Mouse (Mus musculus) thymus, adult 2 months (tissue): ENCODE measurements around the gene Myo18a. TPM values are rescaled to one million over a fixed set of nuclear protein-coding genes. Genes with fewer than 3 reads are reported as not detected.

Experiments
- DNase-seq: peaks from one replicate; pipeline ENCODE4 v3.0.0; 2021
- H3K27ac ChIP-seq: fragments of 200-500 bp; 2 replicates; pipeline ENCODE4 v1.5.1; 2012; ENCODE audit warnings: low read length, control low read depth; ENCODE audit not compliant: control insufficient read depth, insufficient read depth
- H3K27me3 ChIP-seq: fragments of 200-500 bp; 2 replicates; pipeline ENCODE4 v1.6.1; 2012; ENCODE audit warnings: mild to moderate bottlenecking, low read length, moderate library complexity, mixed read lengths; ENCODE audit not compliant: control insufficient read depth, insufficient read depth
- H3K36me3 ChIP-seq: fragments of 200-500 bp; 2 replicates; pipeline ENCODE4 v1.6.1; 2012; ENCODE audit warnings: mild to moderate bottlenecking, low read length, moderate library complexity; ENCODE audit not compliant: control insufficient read depth, insufficient read depth
- H3K4me1 ChIP-seq: fragments of 200-500 bp; replicated peaks from 2 replicates; pipeline ENCODE4 v1.6.1; 2012; ENCODE audit warnings: low read length; ENCODE audit not compliant: control insufficient read depth, insufficient read depth
- H3K4me3 ChIP-seq: fragments of 200-500 bp; 2 replicates; pipeline ENCODE4 v1.5.1; 2012; ENCODE audit warnings: mild to moderate bottlenecking, low read length, control low read depth, moderate library complexity; ENCODE audit not compliant: control insufficient read depth, insufficient read depth
- CTCF ChIP-seq: fragments of 200-500 bp; IDR thresholded peaks from 2 replicates; pipeline ENCODE4 v1.5.1; 2012; ENCODE audit warnings: mild to moderate bottlenecking, control low read depth, low read length, moderate library complexity, borderline replicate concordance; ENCODE audit not compliant: control insufficient read depth, poor library complexity, insufficient read depth; ENCODE audit errors: extremely low read depth
- POLR2A ChIP-seq: fragments of 200-500 bp; IDR thresholded peaks from 2 replicates; pipeline ENCODE4 v1.6.1; 2012; ENCODE audit warnings: mild to moderate bottlenecking, low read length, control low read depth, moderate library complexity; ENCODE audit not compliant: control insufficient read depth, poor library complexity, insufficient read depth; ENCODE audit errors: extremely low read depth
- WGBS: fragments of 180-500 bp; shearing (Covaris S2); methylation state at CpG from one replicate; pipeline ENCODE4 v1.1.7; 2018; 5-methylcytosine and 5-hydroxymethylcytosine counted together
- polyA plus RNA-seq: library from polyadenylated mRNA; depleted of rRNA; stranded (reverse); fragments of >200 nt; gene quantifications from 2 replicates; pipeline ENCODE4 v1.2.3, GENCODE M21; 2012

The Myo18a gene
- polyA plus RNA-seq, 1 experiment, result 105 TPM

- Histone ChIP-seq H3K36me3 (no peaks in the 10 kb centered on the region), H3K27ac (no peak overlapping the region), H3K4me3 (no peak overlapping the region), H3K4me1 (0 out of 2 replicates have a peak, but pooled peaks cover 10% of the 10 kb centered on the region), H3K27me3 (no peaks in the 10 kb centered on the region; the same call in 1 of the 2 replicates)
- WGBS, result 92% methylated on average over 9 of the region's 9 CpGs
- no peak for DNase-seq
- no peak for TF ChIP-seq POLR2A
- no peak for TF ChIP-seq CTCF
Measured at GRCm38 (mm10) chr11:77896011-77896410, 133.0 kb downstream of the Myo18a start.

- H3K27ac ChIP-seq, result no peak overlapping the region
- no peak for DNase-seq
- 64% methylated on average over 6 of the region's 6 CpGs for WGBS
- peaks cover 11% of the 10 kb centered on the region; the same call in 1 of the 2 replicates for H3K4me1 ChIP-seq
- H3K27me3 ChIP-seq, result no peaks in the 10 kb centered on the region; the same call in 1 of the 2 replicates
- H3K4me3 ChIP-seq, result no peak overlapping the region
- TF ChIP-seq CTCF, result no peak
- no peak for TF ChIP-seq POLR2A
- no peaks in the 10 kb centered on the region for H3K36me3 ChIP-seq
Measured at GRCm38 (mm10) chr11:77896480-77896819, 133.4 kb downstream of the Myo18a start.

DNA sequence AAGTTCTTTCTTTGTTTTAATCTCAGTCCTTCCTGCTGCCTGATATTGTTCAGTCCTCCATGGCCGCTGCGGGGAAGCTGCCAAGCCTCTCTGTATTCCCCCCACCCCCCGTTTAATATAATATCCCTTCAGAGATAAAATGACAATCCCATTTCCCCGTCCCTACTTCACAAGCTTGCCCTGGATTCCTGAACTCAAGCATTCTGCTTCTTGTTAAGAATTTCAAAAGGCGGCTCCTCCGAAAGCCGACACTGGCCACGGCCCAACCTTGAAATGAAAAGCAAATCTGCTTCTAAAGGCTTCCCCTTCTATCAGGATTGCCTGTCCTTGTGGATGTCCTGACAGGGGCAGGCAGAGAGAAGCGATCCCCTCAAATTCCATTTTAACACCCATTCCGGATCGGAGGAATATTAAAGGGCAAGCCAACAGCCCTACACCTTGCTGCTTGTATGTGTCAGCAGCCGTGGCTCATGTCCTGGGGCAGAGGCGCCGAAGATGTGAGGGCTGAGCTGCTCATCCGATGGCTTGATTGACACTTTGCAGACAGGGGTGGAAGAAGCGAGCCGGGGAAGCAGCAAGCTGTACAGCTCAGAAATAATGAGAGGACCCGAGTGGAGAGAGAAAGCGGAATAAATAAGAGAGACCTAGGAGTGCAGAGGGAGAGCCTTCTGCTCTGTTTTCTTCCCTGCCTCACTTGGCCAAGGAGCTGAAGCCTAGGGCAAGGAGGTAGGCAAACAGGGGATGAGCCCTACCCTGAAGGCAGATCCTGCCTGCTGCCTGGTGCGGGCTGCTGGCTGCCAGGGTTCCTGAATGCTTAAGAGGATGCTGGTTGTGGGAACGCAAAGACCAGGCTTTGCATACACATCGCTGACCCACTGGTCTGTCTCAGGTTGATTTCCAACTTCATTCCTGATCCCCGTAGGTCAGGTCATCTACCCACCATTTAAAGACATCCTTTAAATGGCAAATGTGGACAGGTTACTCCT lies 134.1 kb downstream of the Myo18a start:
- peaks cover 16% of the 10 kb centered on the region; the same call in 1 of the 2 replicates for H3K4me1 ChIP-seq
- H3K27ac ChIP-seq, result no peak overlapping the region
- H3K36me3 ChIP-seq, result no peaks in the 10 kb centered on the region
- WGBS, result 58% methylated on average over 23 of the region's 23 CpGs
- no peaks in the 10 kb centered on the region; the same call in 1 of the 2 replicates for H3K27me3 ChIP-seq
- TF ChIP-seq POLR2A (no peak), CTCF (no peak)
- no peak for DNase-seq
- no peak overlapping the region for H3K4me3 ChIP-seq

DNA sequence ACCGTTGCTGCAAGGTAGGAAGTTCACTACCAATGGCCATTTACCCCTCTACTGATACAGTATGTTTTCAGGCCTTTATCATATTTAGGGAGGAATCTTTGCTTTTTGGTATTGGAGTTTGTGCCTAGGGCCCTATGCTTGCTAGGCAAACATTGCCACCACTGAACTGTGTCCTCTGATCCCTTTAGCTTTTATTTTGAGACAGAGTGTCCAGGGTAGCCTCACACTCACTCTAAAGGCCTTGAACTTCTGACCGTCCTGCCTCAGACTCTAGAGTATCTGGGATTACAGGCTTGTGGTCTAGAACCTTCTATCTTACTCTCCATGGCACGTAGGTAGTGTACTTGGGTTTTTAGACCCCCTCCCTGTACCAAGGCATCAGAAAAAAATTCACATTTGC lies 137.1 kb downstream of the Myo18a start:
- 92% methylated on average over 3 of the region's 3 CpGs for WGBS
- Histone ChIP-seq H3K27me3 (no peaks in the 10 kb centered on the region; the same call in 1 of the 2 replicates), H3K4me1 (peaks cover 6% of the 10 kb centered on the region; the same call in 1 of the 2 replicates), H3K4me3 (no peak overlapping the region), H3K36me3 (no peaks in the 10 kb centered on the region), H3K27ac (no peak overlapping the region)
- no peak for DNase-seq
- TF ChIP-seq POLR2A (no peak), CTCF (no peak)

- Histone ChIP-seq H3K4me3 (no peak overlapping the region), H3K4me1 (peaks cover 6% of the 10 kb centered on the region; the same call in 1 of the 2 replicates), H3K36me3 (no peaks in the 10 kb centered on the region), H3K27ac (no peak overlapping the region), H3K27me3 (no peaks in the 10 kb centered on the region; the same call in 1 of the 2 replicates)
- WGBS, result 94% methylated on average over 4 of the region's 4 CpGs
- DNase-seq, result no peak
- no peak for TF ChIP-seq CTCF
- TF ChIP-seq POLR2A, result no peak
Measured at GRCm38 (mm10) chr11:77900696-77901095, 137.7 kb downstream of the Myo18a start.

GRCm38 (mm10) chr11:77901366-77901765 lies 138.3 kb downstream of the Myo18a start:
- no peaks in the 10 kb centered on the region; the same call in 1 of the 2 replicates for H3K27me3 ChIP-seq
- no peaks in the 10 kb centered on the region for H3K36me3 ChIP-seq
- no peak for DNase-seq
- H3K4me1 ChIP-seq, result peaks cover 6% of the 10 kb centered on the region; the same call in 1 of the 2 replicates
- no peak for TF ChIP-seq CTCF
- WGBS, result 84% methylated on average over 5 of the region's 5 CpGs
- no peak overlapping the region for H3K4me3 ChIP-seq
- H3K27ac ChIP-seq, result no peak overlapping the region
